Mouse (Mus musculus) MEL (cell line): Measurements from ENCODE around the gene Tle3.

Source experiments
- CTCF ChIP-seq, 3 experiments: IDR thresholded peaks in 2 of 3; conservative IDR thresholded peaks in 1 of 3; 2 replicates each; pipeline ENCODE4 v1.5.1; 2011 to 2012; ENCODE audit warnings: low read length in 3 of 3, low read depth in 2 of 3, mild to moderate bottlenecking in 2 of 3, improper control_type of control experiment in 1 of 3, inconsistent platforms in 1 of 3, mixed read lengths in 1 of 3, moderate library complexity in 1 of 3; ENCODE audit not compliant: control insufficient read depth in 1 of 3, insufficient read depth in 1 of 3, poor library complexity in 1 of 3, severe bottlenecking in 1 of 3
- EP300 ChIP-seq, 2 experiments: IDR thresholded peaks; 2 replicates each; pipeline ENCODE4 v1.6.1; 2011; ENCODE audit warnings: improper control_type of control experiment in 2 of 2, low read length in 2 of 2, low read depth in 1 of 2, mild to moderate bottlenecking in 1 of 2
- GATA1 ChIP-seq: IDR thresholded peaks from 2 replicates; pipeline ENCODE4 v1.6.1; 2011; ENCODE audit warnings: low read depth, low read length, improper control_type of control experiment
- MAFK ChIP-seq: IDR thresholded peaks from 2 replicates; pipeline ENCODE4 v1.6.1; 2011; ENCODE audit warnings: low read depth, mild to moderate bottlenecking, low read length, improper control_type of control experiment, borderline replicate concordance
- MAX ChIP-seq: IDR thresholded peaks from 2 replicates; pipeline ENCODE4 v1.6.1; 2011; ENCODE audit warnings: low read length, improper control_type of control experiment
- MEF2A ChIP-seq: IDR thresholded peaks from 2 replicates; pipeline ENCODE4 v1.6.1; 2014; ENCODE audit warnings: low read depth, mild to moderate bottlenecking, inconsistent platforms, low read length, improper control_type of control experiment; ENCODE audit not compliant: poor library complexity, insufficient replicate concordance, severe bottlenecking; ENCODE audit errors: extremely low read depth
- MYC ChIP-seq: IDR thresholded peaks from 2 replicates; pipeline ENCODE4 v1.6.1; 2011; ENCODE audit warnings: low read depth, mild to moderate bottlenecking, low read length, improper control_type of control experiment, moderate library complexity
- NELFE ChIP-seq: IDR thresholded peaks from 2 replicates; pipeline ENCODE4 v1.6.1; 2011; ENCODE audit warnings: low read depth, low read length, improper control_type of control experiment
- POLR2A ChIP-seq, 2 experiments: IDR thresholded peaks; 2 replicates each; pipeline ENCODE4 v1.6.1; 2011 to 2012; ENCODE audit warnings: low read length in 2 of 2, mild to moderate bottlenecking in 2 of 2, control low read depth in 1 of 2, improper control_type of control experiment in 1 of 2, low read depth in 1 of 2, moderate library complexity in 1 of 2; ENCODE audit not compliant: control insufficient read depth in 1 of 2, insufficient read depth in 1 of 2, poor library complexity in 1 of 2
- SIN3A ChIP-seq: IDR thresholded peaks from 2 replicates; pipeline ENCODE4 v1.6.1; 2012; ENCODE audit warnings: low read length, improper control_type of control experiment, inconsistent platforms
- TCF12 ChIP-seq: IDR thresholded peaks from 2 replicates; pipeline ENCODE4 v1.6.1; 2014; ENCODE audit warnings: low read depth, mild to moderate bottlenecking, inconsistent platforms, low read length, improper control_type of control experiment, moderate library complexity
- USF1 ChIP-seq: IDR thresholded peaks from 2 replicates; pipeline ENCODE4 v1.6.1; 2014; ENCODE audit warnings: low read depth, mild to moderate bottlenecking, inconsistent platforms, low read length, improper control_type of control experiment, moderate library complexity
- USF2 ChIP-seq, 2 experiments: IDR thresholded peaks; 2 replicates each; pipeline ENCODE4 v1.6.1; 2011 to 2012; ENCODE audit warnings: improper control_type of control experiment in 2 of 2, low read length in 2 of 2, borderline replicate concordance in 1 of 2, inconsistent platforms in 1 of 2, low read depth in 1 of 2, mild to moderate bottlenecking in 1 of 2; ENCODE audit not compliant: insufficient read depth in 1 of 2
- ZNF384 ChIP-seq: IDR thresholded peaks from 2 replicates; pipeline ENCODE4 v1.6.1; 2012; ENCODE audit warnings: low read depth, mild to moderate bottlenecking, inconsistent platforms, low read length, improper control_type of control experiment

DNA sequence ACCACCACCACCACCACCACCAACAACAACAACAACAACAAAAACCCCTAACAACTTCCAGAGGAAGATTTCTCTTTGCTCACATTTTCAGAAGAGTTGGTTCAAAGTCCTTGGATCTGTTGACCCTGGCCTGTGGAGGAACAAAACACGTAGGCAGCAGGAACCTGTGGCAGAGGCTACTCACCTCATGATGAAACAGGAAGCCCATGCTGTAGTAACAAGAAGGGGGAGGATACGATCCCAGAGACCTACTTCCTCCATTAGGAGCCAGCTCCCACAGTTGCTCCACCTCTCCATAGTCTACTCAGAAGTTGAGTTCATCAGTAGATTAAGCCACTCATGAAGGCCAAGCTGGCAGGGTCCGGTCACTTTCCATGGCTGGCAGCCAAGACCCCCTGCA, 52.1 kb downstream of the Tle3 start:
- no peak for TF ChIP-seq MAFK
- no peak for TF ChIP-seq EP300 (IDR thresholded peaks at IDR 0.05; ENCODE audit: low read depth in 1 of 2, low read length in 2 of 2)
- TF ChIP-seq SIN3A, result no peak
- no peak for TF ChIP-seq TCF12
- TF ChIP-seq POLR2A (IDR thresholded peaks at IDR 0.05; ENCODE audit: control insufficient read depth in 1 of 2, insufficient read depth in 1 of 2, low read depth in 1 of 2, low read length in 2 of 2, poor library complexity in 1 of 2), result no peak
- no peak for TF ChIP-seq ZNF384
- TF ChIP-seq CTCF (IDR thresholded peaks at IDR 0.05 in 2 of 3, conservative IDR thresholded peaks at IDR 0.05 in 1 of 3; ENCODE audit: control insufficient read depth in 1 of 3, insufficient read depth in 1 of 3, low read depth in 2 of 3, low read length in 3 of 3, poor library complexity in 1 of 3, severe bottlenecking in 1 of 3), result no peak
- no peak for TF ChIP-seq USF1
- no peak for TF ChIP-seq MEF2A
- TF ChIP-seq USF2 (IDR thresholded peaks at IDR 0.05; ENCODE audit: borderline replicate concordance in 1 of 2, insufficient read depth in 1 of 2, low read depth in 1 of 2, low read length in 2 of 2), result no peak
- no peak for TF ChIP-seq MAX
- TF ChIP-seq GATA1, result no peak
- no peak for TF ChIP-seq MYC
- TF ChIP-seq NELFE, result no peak
